8 mouse cellular contexts compared by ENCODE assay signal in genomic region chr11:101657528-101657885, GRCm38 (mm10). TPM values are rescaled to one million over a fixed set of nuclear protein-coding genes. Genes with fewer than 3 reads are reported as not detected.
DNase-seq lines count a peak whose midpoint lies in the region; ATAC-seq and TF ChIP-seq lines count a peak whose summit lies in the region.

No protein-coding gene starts in this region.

- ATAC-seq in limb, embryonic 15.5 days (ENCODE audit: insufficient number of reproducible peaks, low FRiP score, low TSS enrichment, low read depth) = no peak
- ATAC-seq in stomach, postnatal 0 days (ENCODE audit: low FRiP score, low TSS enrichment) = peak; percentile 45

- peak overlapping the region; percentile 42 for H3K4me2 ChIP-seq in limb, embryonic 15.5 days
- peak overlapping the region; percentile 39 for H3K4me2 ChIP-seq in stomach, postnatal 0 days (replicated peaks; ENCODE audit: low read depth)

- TF ChIP-seq EP300 in stomach, postnatal 0 days (optimal IDR thresholded peaks at IDR 0.05) = no peak

- peak overlapping the region; percentile 32 for H3K4me3 ChIP-seq in testis, adult 2 months (ENCODE audit: control insufficient read depth, low read depth, low read length)
- H3K4me3 ChIP-seq in limb, embryonic 15.5 days = peak overlapping the region; percentile 27
- H3K4me3 ChIP-seq in stomach, postnatal 0 days (ENCODE audit: low read depth, low read length) = peak overlapping the region; percentile 13; the same call in 1 of the 2 replicates

- intact Hi-C loops in left cerebral cortex, postnatal 4 days (cut with DNase I) = no loop called here

- no peaks in the 10 kb centered on the region for H3K36me3 ChIP-seq in testis, adult 2 months (ENCODE audit: control insufficient read depth, insufficient read depth, low read length)
- H3K36me3 ChIP-seq in limb, embryonic 15.5 days = no peaks in the 10 kb centered on the region
- H3K36me3 ChIP-seq in stomach, postnatal 0 days (ENCODE audit: control insufficient read depth, insufficient read depth, low read length) = no peaks in the 10 kb centered on the region

- no peaks in the 10 kb centered on the region for H3K27me3 ChIP-seq in testis, adult 2 months (ENCODE audit: control insufficient read depth, insufficient read depth, low read length)
- H3K27me3 ChIP-seq in limb, embryonic 15.5 days = no peaks in the 10 kb centered on the region
- no peaks in the 10 kb centered on the region for H3K27me3 ChIP-seq in stomach, postnatal 0 days (ENCODE audit: control insufficient read depth, insufficient read depth, low read length)

- H3K4me1 ChIP-seq in testis, adult 2 months (ENCODE audit: control insufficient read depth, insufficient read depth, low read length) = peaks cover 8% of the 10 kb centered on the region
- peaks cover 5% of the 10 kb centered on the region; the same call in 1 of the 2 replicates for H3K4me1 ChIP-seq in limb, embryonic 15.5 days
- H3K4me1 ChIP-seq in stomach, postnatal 0 days (replicated peaks; ENCODE audit: control insufficient read depth, insufficient read depth) = no peaks in the 10 kb centered on the region

- DNase-seq in cerebellum, adult 8-10 months = peak; percentile 38
- DNase-seq in cerebellum, postnatal 25 days = no peak
- no peak for DNase-seq in testis, postnatal 14 days (ENCODE audit: low spot score)
- no peak for DNase-seq in stomach, postnatal 0 days (ENCODE audit: low spot score)
- no peak for DNase-seq in left cerebral cortex, postnatal 4 days
- no peak for DNase-seq in spleen, postnatal 4 days (ENCODE audit: low spot score in 2 of 2)

- H3K27ac ChIP-seq in testis, adult 2 months (ENCODE audit: control insufficient read depth, insufficient read depth, low read depth, low read length) = peak overlapping the region; percentile 94
- H3K27ac ChIP-seq in limb, embryonic 15.5 days = peak overlapping the region; percentile 96
- peak overlapping the region; percentile 87 for H3K27ac ChIP-seq in stomach, postnatal 0 days (replicated peaks)

- no peak overlapping the region for H3K9ac ChIP-seq in limb, embryonic 15.5 days
- no peak overlapping the region for H3K9ac ChIP-seq in stomach, postnatal 0 days (ENCODE audit: low read length)

- 7% methylated on average over 3 of the region's 3 CpGs for WGBS in limb, embryonic 15.5 days
- 6% methylated on average over 3 of the region's 3 CpGs for WGBS in stomach, postnatal 0 days

- no peak for TF ChIP-seq POLR2A in testis, adult 2 months (IDR thresholded peaks at IDR 0.05; ENCODE audit: control insufficient read depth, low read depth, low read length)

- no peaks in the 10 kb centered on the region for H3K9me3 ChIP-seq in limb, embryonic 15.5 days
- H3K9me3 ChIP-seq in stomach, postnatal 0 days (ENCODE audit: control insufficient read depth, low read length) = no peaks in the 10 kb centered on the region

- TF ChIP-seq CTCF in testis, adult 2 months (IDR thresholded peaks at IDR 0.05; ENCODE audit: control insufficient read depth, insufficient read depth, insufficient replicate concordance, low read depth, low read length) = no peak
- no peak for TF ChIP-seq CTCF in stomach, postnatal 0 days (IDR thresholded peaks at IDR 0.05; ENCODE audit: low read depth)

RNA-seq across cellular contexts. Expression of gene Arl4d, which starts 7.8 kb away (rescaled TPM):
- 10.2 and 12.3 TPM in 2 replicates for polyA plus RNA-seq in testis, adult 2 months (2012; rRNA removed)
- 6.1 and 7.2 TPM in 2 replicates for polyA plus RNA-seq in limb, embryonic 15.5 days (2015; fragmentation: Nextera tagmentation; extraction: Ambion mirVana)
- polyA plus RNA-seq in stomach, postnatal 0 days (2015; fragmentation: Nextera tagmentation; extraction: Ambion mirVana) = 9.5 and 10.0 TPM in 2 replicates
- 10 to 100 TPM; 23.3 to 26.5 TPM for total RNA-seq in left cerebral cortex, postnatal 4 days (2021)

RNA-seq across cellular contexts. Expression of gene Rdm1, which starts 30.5 kb away (rescaled TPM):
- 7.8 and 13.8 TPM in 2 replicates for polyA plus RNA-seq in testis, adult 2 months (2012; rRNA removed)
- polyA plus RNA-seq in limb, embryonic 15.5 days (2015; fragmentation: Nextera tagmentation; extraction: Ambion mirVana) = 44.1 and 47.8 TPM in 2 replicates
- polyA plus RNA-seq in stomach, postnatal 0 days (2015; fragmentation: Nextera tagmentation; extraction: Ambion mirVana) = 18.9 and 20.9 TPM in 2 replicates
- total RNA-seq in left cerebral cortex, postnatal 4 days (2021) = 1 to 10 TPM; 4.5 to 4.7 TPM

RNA-seq across cellular contexts. Expression of gene Gm11634, which starts 58.5 kb away (rescaled TPM):
- polyA plus RNA-seq in testis, adult 2 months (2012; rRNA removed) = 64.9 and 69.4 TPM in 2 replicates
- not detected in 2 replicates for polyA plus RNA-seq in limb, embryonic 15.5 days (2015; fragmentation: Nextera tagmentation; extraction: Ambion mirVana)
- polyA plus RNA-seq in stomach, postnatal 0 days (2015; fragmentation: Nextera tagmentation; extraction: Ambion mirVana) = 0.13 TPM in 1 of 2 replicates, not detected in the other
- total RNA-seq in left cerebral cortex, postnatal 4 days (2021) = not detected

Comparison
In these comparisons a context has a peak if more than half of its experiments do, and no peak if none do; other contexts are left out.
1. RNA of gene Gm11634, which starts 58.5 kb away (polyA plus RNA-seq): 64.9 to 69.4 TPM in testis, adult 2 months; 0.13 TPM in stomach, postnatal 0 days and not detected in limb, embryonic 15.5 days; every median in the first group is over 10 times any median in the second.
2. Peak in every context shown above with its lines, with median percentiles within 50 percentile points of each other: H3K27ac ChIP-seq and H3K4me3 ChIP-seq.